Mouse (Mus musculus) urinary bladder, adult 18-20 months (tissue): ENCODE measurements around the gene Map4k1.

Source experiments
- DNase-seq, 2 experiments: peaks; one replicate each; pipeline ENCODE4 v3.0.0; 2022; ENCODE audit warnings: low spot score in 2 of 2, mixed read lengths in 2 of 2

Map4k1 gene

GRCm38 (mm10) chr7:28981651-28982273, at the start of gene Map4k1, which contains the start of gene Eif3k:
Map4k1 (plus strand) TSS chr7:28982050.
Eif3k (minus strand) TSS chr7:28981864.
- peak; percentile 81 to 94 for DNase-seq

- DNase-seq = no peak
Observed at GRCm38 (mm10) chr7:28932421-28933041, 49.3 kb upstream of the Map4k1 start.

GRCm38 (mm10) chr7:28933825-28934224, 48.0 kb upstream of the Map4k1 start:
- no peak for DNase-seq

GRCm38 (mm10) chr7:28936787-28937186, 45.1 kb upstream of the Map4k1 start:
- DNase-seq = no peak

GRCm38 (mm10) chr7:28938654-28939053, 43.2 kb upstream of the Map4k1 start:
- no peak for DNase-seq

- no peak for DNase-seq
Observed at GRCm38 (mm10) chr7:28939418-28940183, 42.2 kb upstream of the Map4k1 start.

- no peak for DNase-seq
Observed at GRCm38 (mm10) chr7:28941129-28941528, 40.7 kb upstream of the Map4k1 start.

GRCm38 (mm10) chr7:28941542-28941941, 40.3 kb upstream of the Map4k1 start:
- DNase-seq = no peak

GRCm38 (mm10) chr7:28943451-28944180, 38.2 kb upstream of the Map4k1 start:
- no peak for DNase-seq

- no peak for DNase-seq
Observed at GRCm38 (mm10) chr7:28944756-28945415, 37.0 kb upstream of the Map4k1 start.

- DNase-seq = no peak
Observed at GRCm38 (mm10) chr7:28945416-28946270, 36.2 kb upstream of the Map4k1 start.

GRCm38 (mm10) chr7:28946271-28946610, 35.6 kb upstream of the Map4k1 start:
- DNase-seq = no peak

GRCm38 (mm10) chr7:28948746-28949145, 33.1 kb upstream of the Map4k1 start:
- no peak for DNase-seq

- DNase-seq = no peak
Observed at GRCm38 (mm10) chr7:28949298-28949697, 32.6 kb upstream of the Map4k1 start.

- no peak for DNase-seq
Observed at GRCm38 (mm10) chr7:28950346-28951037, 31.4 kb upstream of the Map4k1 start.

- no peak for DNase-seq
Observed at GRCm38 (mm10) chr7:28951764-28952163, 30.1 kb upstream of the Map4k1 start.

GRCm38 (mm10) chr7:28952786-28953185, 29.1 kb upstream of the Map4k1 start:
- peak in 1 of 2 experiments; percentile 44 for DNase-seq

GRCm38 (mm10) chr7:28953476-28954376, 28.1 kb upstream of the Map4k1 start:
- DNase-seq = no peak

GRCm38 (mm10) chr7:28954773-28955172, 27.1 kb upstream of the Map4k1 start:
- no peak for DNase-seq
